Mouse (Mus musculus): ENCODE data around the gene Fgfr2.
"Not testable (repeated sequence)": the region's sequence is repeated elsewhere in the genome, so short reads cannot be mapped to it uniquely, and the experiment has no call there.

The Fgfr2 gene

GRCm38 (mm10) chr7:130184864-130185263, 2938.3 kb downstream of the Fgfr2 start:
- no peak for DNase-seq (ENCODE audit: low spot score)

GRCm38 (mm10) chr7:130183960-130184359, 2939.2 kb downstream of the Fgfr2 start:
- DNase-seq (ENCODE audit: low spot score) = no peak

GRCm38 (mm10) chr7:130182551-130182950, 2940.6 kb downstream of the Fgfr2 start:
- no peak for DNase-seq (ENCODE audit: low spot score)

- DNase-seq (ENCODE audit: low spot score) = no peak
Measured at GRCm38 (mm10) chr7:130178991-130179390, 2944.2 kb downstream of the Fgfr2 start.

- DNase-seq (ENCODE audit: low spot score) = no peak
Measured at GRCm38 (mm10) chr7:130177009-130177408, 2946.1 kb downstream of the Fgfr2 start.

GRCm38 (mm10) chr7:130174525-130174924, 2948.6 kb downstream of the Fgfr2 start:
- DNase-seq (ENCODE audit: low spot score) = no peak

- no peak for DNase-seq (ENCODE audit: low spot score)
Measured at GRCm38 (mm10) chr7:130173914-130174313, 2949.2 kb downstream of the Fgfr2 start.

GRCm38 (mm10) chr7:130170144-130170543, 2953.0 kb downstream of the Fgfr2 start:
- DNase-seq (ENCODE audit: low spot score) = no peak

- DNase-seq (ENCODE audit: low spot score) = no peak
Measured at GRCm38 (mm10) chr7:130168296-130168695, 2954.9 kb downstream of the Fgfr2 start.

GRCm38 (mm10) chr7:130167261-130167660, 2955.9 kb downstream of the Fgfr2 start:
- DNase-seq (ENCODE audit: low spot score) = no peak

GRCm38 (mm10) chr7:130166190-130166589, 2957.0 kb downstream of the Fgfr2 start:
- no peak for DNase-seq (ENCODE audit: low spot score)

- no peak for DNase-seq (ENCODE audit: low spot score)
Measured at GRCm38 (mm10) chr7:130165408-130165807, 2957.7 kb downstream of the Fgfr2 start.

GRCm38 (mm10) chr7:130162718-130163117, 2960.4 kb downstream of the Fgfr2 start:
- DNase-seq (ENCODE audit: low spot score) = no peak

- DNase-seq (ENCODE audit: low spot score) = no peak
Measured at GRCm38 (mm10) chr7:130161581-130161980, 2961.6 kb downstream of the Fgfr2 start.

GRCm38 (mm10) chr7:130158845-130159244, 2964.3 kb downstream of the Fgfr2 start:
- DNase-seq (ENCODE audit: low spot score) = no peak

GRCm38 (mm10) chr7:130153363-130153969, 2969.7 kb downstream of the Fgfr2 start:
- DNase-seq (ENCODE audit: low spot score) = no peak

GRCm38 (mm10) chr7:130148906-130149305, 2974.2 kb downstream of the Fgfr2 start:
- no peak for DNase-seq (ENCODE audit: low spot score)

GRCm38 (mm10) chr7:130147230-130147629, 2975.9 kb downstream of the Fgfr2 start:
- no peak for DNase-seq (ENCODE audit: low spot score)

GRCm38 (mm10) chr7:130145211-130145610, 2977.9 kb downstream of the Fgfr2 start:
- no peak for DNase-seq (ENCODE audit: low spot score)

- no peak for DNase-seq (ENCODE audit: low spot score)
Measured at GRCm38 (mm10) chr7:130143371-130143770, 2979.8 kb downstream of the Fgfr2 start.

- DNase-seq (ENCODE audit: low spot score) = no peak
Measured at GRCm38 (mm10) chr7:130141088-130141873, 2981.9 kb downstream of the Fgfr2 start.

GRCm38 (mm10) chr7:130134924-130135365, 2988.2 kb downstream of the Fgfr2 start:
- DNase-seq (ENCODE audit: low spot score) = no peak

GRCm38 (mm10) chr7:130134428-130134827, 2988.7 kb downstream of the Fgfr2 start:
- DNase-seq (ENCODE audit: low spot score) = not testable (repeated sequence)
